Mouse (Mus musculus): Measurements from ENCODE around the gene Ccno.
A peak's percentile ranks its signal among the peaks of the same experiment; 100 is the strongest.
"Not testable (repeated sequence)": the region's sequence is repeated elsewhere in the genome, so short reads cannot be mapped to it uniquely, and the experiment has no call there.

Ccno gene

DNA sequence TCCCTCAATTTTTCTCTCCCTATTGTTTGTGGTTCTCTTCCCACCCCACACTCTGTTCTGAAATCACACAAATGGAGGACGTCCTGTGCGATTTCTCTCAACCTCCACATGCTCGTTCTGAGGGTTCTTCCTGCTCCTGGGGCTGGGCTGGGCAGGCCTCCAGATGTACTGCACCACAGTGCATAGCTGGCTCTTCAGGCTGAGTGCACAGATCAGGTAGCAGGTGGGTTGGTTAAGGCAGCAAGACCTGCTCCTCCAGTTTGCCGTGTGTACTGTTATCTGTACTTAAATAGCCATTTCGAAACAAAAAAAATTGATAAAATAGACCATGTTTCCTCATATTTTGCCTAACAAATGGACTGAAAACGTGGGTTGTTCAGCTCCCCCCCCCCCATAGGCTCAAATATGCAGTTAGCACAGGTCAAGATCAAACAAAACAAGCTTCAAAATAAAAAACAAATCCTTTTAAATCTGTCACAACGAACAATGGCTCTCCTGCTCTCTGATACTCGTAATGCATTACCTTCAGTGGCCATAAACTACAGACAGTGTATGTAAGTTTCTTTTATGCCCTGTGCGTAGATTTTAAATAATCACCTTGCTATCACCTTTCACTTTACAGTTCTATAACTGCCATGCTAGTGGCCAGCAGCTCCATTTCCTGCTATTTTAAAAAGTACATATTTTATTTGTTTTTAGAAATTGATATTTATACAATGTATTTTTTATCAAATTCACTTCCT lies 13.1 kb downstream of the Ccno start:
- DNase-seq (ENCODE audit: low spot score in 2 of 2) = no peak

DNA sequence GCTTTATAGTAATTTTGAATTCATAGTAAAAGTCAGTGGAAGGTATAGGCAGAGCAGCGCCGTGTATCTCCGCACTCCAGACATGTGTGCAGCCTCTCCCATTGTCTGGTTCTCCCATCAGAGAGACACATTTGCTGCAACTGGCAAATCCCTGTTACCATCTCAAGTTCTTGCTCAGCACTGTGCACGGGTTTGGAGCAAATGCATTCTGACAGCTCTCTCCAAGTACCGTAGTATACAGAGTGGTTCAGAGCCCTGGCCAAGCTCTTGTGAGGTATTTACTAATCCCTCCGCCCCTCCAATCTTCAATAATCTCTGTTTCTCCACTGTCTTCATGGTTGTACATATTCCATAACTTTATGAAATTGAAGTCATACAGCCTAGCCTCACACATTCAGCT lies 25.1 kb downstream of the Ccno start:
- DNase-seq (ENCODE audit: low spot score in 2 of 2) = no peak

GRCm38 (mm10) chr13:113013174-113013953 lies 25.8 kb downstream of the Ccno start:
- DNase-seq (ENCODE audit: low spot score in 2 of 2) = not testable (repeated sequence)

DNA sequence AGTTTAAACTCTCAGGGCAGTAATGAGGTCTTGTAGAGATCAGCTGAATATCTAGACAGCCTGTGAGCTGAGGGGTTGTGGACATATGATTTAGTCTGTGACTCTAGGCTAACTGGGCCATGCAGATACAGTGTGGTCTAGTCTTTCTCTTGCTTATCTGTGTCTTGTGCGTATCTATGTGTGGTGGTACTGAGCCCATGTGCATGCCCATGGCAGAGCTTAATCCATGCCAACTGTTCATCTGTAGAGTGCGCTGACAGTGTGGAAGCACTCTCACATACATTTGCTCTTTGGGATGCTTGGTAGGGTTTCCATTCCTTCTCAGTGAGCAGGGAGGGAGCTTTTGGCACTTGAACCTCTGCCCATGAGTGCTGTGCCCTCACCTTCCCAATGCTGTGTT lies 33.9 kb downstream of the Ccno start:
- DNase-seq (ENCODE audit: low spot score in 2 of 2) = no peak

- no peak for DNase-seq (ENCODE audit: low spot score in 2 of 2)
These were observed 34.9 kb downstream of the Ccno start for GRCm38 (mm10) chr13:113022467-113022866.

DNA sequence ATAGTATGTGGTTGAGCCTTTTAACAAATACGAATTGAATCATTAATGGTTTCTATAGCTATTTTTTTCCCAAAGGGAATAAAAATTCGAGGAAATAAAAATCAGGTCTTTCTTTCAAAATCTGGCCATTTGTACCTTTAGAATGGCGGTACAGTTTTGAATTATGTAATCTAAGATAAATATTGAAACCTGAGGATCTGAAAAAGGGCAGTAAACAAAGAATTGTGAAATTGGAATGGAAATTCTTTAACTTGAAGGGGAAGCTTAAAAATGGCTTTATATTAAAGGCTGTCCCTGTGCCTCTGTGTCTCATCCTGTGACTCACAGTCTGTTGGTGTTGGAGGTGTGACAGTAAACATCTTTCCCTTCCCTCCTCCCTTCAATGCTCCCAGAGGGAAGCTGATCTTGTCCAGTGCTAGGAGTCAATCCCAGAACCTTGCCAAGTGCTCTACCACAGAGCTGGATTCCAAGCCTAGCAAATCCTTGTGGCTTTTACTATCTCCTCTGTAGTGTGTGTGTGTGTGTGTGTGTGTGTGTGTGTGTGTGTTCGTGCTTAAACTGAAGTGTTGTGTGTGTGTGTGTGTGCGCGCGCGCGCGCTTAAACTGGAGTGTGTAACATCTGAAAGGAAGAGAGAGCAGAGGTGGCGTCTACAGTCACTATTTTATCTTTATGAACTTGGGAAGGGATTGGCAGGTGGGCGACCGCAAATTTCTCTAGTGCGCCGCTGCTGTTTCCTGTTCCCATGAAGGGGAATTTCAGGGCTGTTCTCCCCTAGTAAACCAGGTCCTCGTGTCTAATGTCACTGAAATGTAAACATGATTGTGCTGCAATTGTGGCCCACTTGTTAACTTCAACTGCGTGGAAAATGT lies 35.9 kb downstream of the Ccno start:
- DNase-seq (ENCODE audit: low spot score in 2 of 2) = no peak

DNA sequence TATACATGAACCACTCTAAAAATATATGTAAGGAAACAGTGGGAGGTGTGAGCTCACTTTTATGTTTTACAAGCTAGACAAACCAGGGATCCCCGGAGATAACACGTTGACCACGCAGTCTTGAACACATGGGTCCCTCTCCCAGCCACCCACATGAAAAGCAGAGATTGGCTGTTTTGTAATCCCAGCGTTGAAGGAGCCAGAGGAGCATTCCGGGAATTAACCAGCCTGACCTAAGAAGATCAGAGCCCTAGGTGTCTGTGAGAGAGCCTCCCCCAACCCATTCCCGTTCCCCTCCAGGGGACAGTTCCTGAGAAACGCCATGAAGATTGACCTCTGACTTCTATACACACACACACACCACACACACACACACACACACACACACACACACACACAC lies 43.7 kb downstream of the Ccno start:
- DNase-seq (ENCODE audit: low spot score in 2 of 2) = no peak

DNA sequence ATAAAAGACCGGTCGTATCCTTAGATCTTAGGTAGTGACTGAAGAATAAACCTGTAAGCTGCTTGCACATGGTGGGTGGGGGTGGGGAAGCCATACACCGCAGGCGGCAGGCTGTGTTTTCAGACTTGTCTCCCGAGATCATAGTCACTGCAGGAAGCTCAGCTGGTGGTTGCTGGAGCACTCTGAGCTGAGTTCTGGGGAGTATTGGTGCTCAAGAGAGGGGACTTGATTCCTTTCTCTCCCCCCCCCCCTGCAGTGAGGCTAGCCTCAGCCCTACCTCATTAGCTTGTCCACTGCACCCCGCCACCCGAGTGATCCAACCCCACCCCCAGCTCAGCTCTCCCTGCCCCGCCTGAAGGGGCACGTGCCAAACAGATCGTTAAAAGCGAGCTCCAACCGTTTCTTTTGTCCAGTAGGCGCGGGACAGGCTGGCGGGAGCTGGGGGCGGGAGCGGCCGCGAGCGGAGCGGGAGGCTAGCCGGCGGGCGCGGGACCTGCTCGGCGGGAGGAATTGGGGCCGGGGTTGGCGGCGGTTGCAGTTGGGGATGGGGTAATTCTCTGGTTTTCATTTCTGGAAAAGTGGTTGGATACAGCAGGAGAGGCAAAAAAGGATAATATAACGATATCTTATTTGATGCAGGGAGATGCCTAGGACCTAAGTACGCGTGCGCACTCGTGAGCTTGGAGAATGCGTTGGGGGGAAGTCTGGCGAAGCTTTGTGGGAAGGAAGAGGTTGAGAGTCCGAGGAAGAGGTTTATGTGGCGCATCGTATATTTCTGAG lies 44.4 kb downstream of the Ccno start:
- peak in 1 of 2 experiments; percentile 20 for DNase-seq (ENCODE audit: low spot score in 2 of 2)

GRCm38 (mm10) chr13:113032831-113033230 lies 45.2 kb downstream of the Ccno start:
- no peak for DNase-seq (ENCODE audit: low spot score in 2 of 2)

- DNase-seq (ENCODE audit: low spot score in 2 of 2) = no peak
These were observed 46.8 kb downstream of the Ccno start for GRCm38 (mm10) chr13:113034271-113034886.

GRCm38 (mm10) chr13:113034950-113035421 lies 47.4 kb downstream of the Ccno start, which contains the start of gene Cdc20b:
Gene Cdc20b, plus strand, starts transcription at chr13:113035111.
- no peak for DNase-seq (ENCODE audit: low spot score in 2 of 2)

DNA sequence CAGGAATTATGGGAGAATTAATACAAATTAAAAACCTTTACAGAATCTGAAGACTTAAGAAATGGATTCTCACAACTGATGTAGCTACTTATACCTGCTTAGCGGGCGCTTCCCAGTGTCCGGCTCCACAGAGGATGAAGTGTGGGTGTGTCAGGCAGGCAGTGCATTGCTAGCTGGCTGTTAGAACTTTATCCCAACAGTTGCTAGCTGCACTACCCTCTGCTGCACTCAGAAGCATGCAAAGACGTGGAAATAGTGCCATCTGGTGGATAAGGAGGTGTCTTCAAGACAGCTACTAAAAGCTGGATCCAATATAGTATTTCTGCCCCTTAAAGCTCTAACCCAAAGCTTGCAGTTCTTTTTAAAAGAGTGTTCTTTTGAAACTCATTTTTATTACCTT lies 48.2 kb downstream of the Ccno start:
- peak in 1 of 2 experiments; percentile 51 for DNase-seq (ENCODE audit: low spot score in 2 of 2)

Data from frontal cortex, postnatal 25 days (tissue).